Mouse (Mus musculus) natural killer cell, adult 2 months (primary cell): ENCODE measurements around the gene Kcnk4.
"Not testable (repeated sequence)": the region's sequence is repeated elsewhere in the genome, so short reads cannot be mapped to it uniquely, and the experiment has no call there.

Source experiments
- DNase-seq, 2 experiments: peaks; one replicate each; pipeline ENCODE4 v3.0.0; 2022; ENCODE audit warnings: low spot score in 2 of 2

The Kcnk4 gene

GRCm38 (mm10) chr19:6916496-6916895 is 17.8 kb downstream of the Kcnk4 start:
- DNase-seq: no peak

- DNase-seq: no peak
Measured at GRCm38 (mm10) chr19:6915276-6915675, 19.0 kb downstream of the Kcnk4 start.

- no peak for DNase-seq
Measured at GRCm38 (mm10) chr19:6914540-6914939, 19.8 kb downstream of the Kcnk4 start.

GRCm38 (mm10) chr19:6913991-6914390 is 20.3 kb downstream of the Kcnk4 start:
- no peak for DNase-seq

GRCm38 (mm10) chr19:6913036-6913435 is 21.3 kb downstream of the Kcnk4 start:
- DNase-seq: no peak

- DNase-seq: no peak
Measured at GRCm38 (mm10) chr19:6912205-6912970, 21.9 kb downstream of the Kcnk4 start.

GRCm38 (mm10) chr19:6911101-6912074 is 22.9 kb downstream of the Kcnk4 start:
- no peak for DNase-seq

- DNase-seq: not testable (repeated sequence)
Measured at GRCm38 (mm10) chr19:6910306-6910705, 24.0 kb downstream of the Kcnk4 start.

- DNase-seq: peak; percentile 88 to 90
Measured at GRCm38 (mm10) chr19:6909507-6910289, 24.6 kb downstream of the Kcnk4 start, which contains the start of the genes Trmt112 and Prdx5. Gene Trmt112, plus strand, starts transcription at chr19:6909698. Gene Prdx5, minus strand, starts transcription at chr19:6910106.

GRCm38 (mm10) chr19:6909021-6909420 is 25.3 kb downstream of the Kcnk4 start:
- no peak for DNase-seq

GRCm38 (mm10) chr19:6907811-6908540 is 26.3 kb downstream of the Kcnk4 start:
- no peak for DNase-seq

- no peak for DNase-seq
Measured at GRCm38 (mm10) chr19:6907094-6907493, 27.2 kb downstream of the Kcnk4 start.

- no peak for DNase-seq
Measured at GRCm38 (mm10) chr19:6906199-6906598, 28.1 kb downstream of the Kcnk4 start.

- DNase-seq: no peak
Measured at GRCm38 (mm10) chr19:6905498-6906159, 28.7 kb downstream of the Kcnk4 start.

- no peak for DNase-seq
Measured at GRCm38 (mm10) chr19:6904846-6905245, 29.5 kb downstream of the Kcnk4 start.

GRCm38 (mm10) chr19:6903031-6903430 is 31.3 kb downstream of the Kcnk4 start:
- no peak for DNase-seq

GRCm38 (mm10) chr19:6899641-6900040 is 34.7 kb downstream of the Kcnk4 start:
- no peak for DNase-seq

GRCm38 (mm10) chr19:6895608-6896305 is 38.6 kb downstream of the Kcnk4 start:
- DNase-seq: not testable (repeated sequence)

GRCm38 (mm10) chr19:6893731-6894451 is 40.4 kb downstream of the Kcnk4 start:
- DNase-seq: no peak
